Mouse (Mus musculus) left cerebral cortex, postnatal 14 days (tissue): ENCODE data around the gene Cplx3. TPM values are rescaled to one million over a fixed set of nuclear protein-coding genes. Genes with fewer than 3 reads are reported as not detected.

Experiments used
- DNase-seq, 2 experiments: peaks; one replicate each; pipeline ENCODE4 v3.0.0; 2021 to 2022; ENCODE audit warnings: low spot score in 2 of 2, mixed read lengths in 1 of 2
- intact Hi-C: fragments of 180-260 bp; cut with DNase I; formaldehyde crosslinking; loops from one replicate; pipeline ENCODE4 v1.15.1; 2025
- long read RNA-seq, 2 experiments: library from polyadenylated mRNA; stranded (forward); transcript quantifications; one replicate each; pipeline ENCODE4 v2.0.0; 2021
- total RNA-seq, 2 experiments: library from RNA; stranded (reverse); gene quantifications; 2 replicates each; pipeline ENCODE4 v1.2.3; 2021

The Cplx3 gene
- 10 to 100 TPM; 16.3 to 24.4 TPM for total RNA-seq
- long read RNA-seq, experiment 1, transcript Cplx3-201 (3 exons, 2,859 nt) = major isoform, 25 of 35 reads
- long read RNA-seq, experiment 1, partial matches to known transcripts = 0 of 35 reads
- long read RNA-seq, experiment 1, other reads (novel, unspliced or antisense) = 8 of 35 reads
- long read RNA-seq, experiment 2, transcript Cplx3-201 (3 exons, 2,859 nt) = major isoform, 12 of 16 reads
- long read RNA-seq, experiment 2, partial matches to known transcripts = 0 of 16 reads
- long read RNA-seq, experiment 2, other reads (novel, unspliced or antisense) = 4 of 16 reads

- DNase-seq = no peak
- intact Hi-C loops = no loop called here
Measured at GRCm38 (mm10) chr9:57606139-57606851, at the start of gene Cplx3. Gene Cplx3, minus strand, starts transcription at chr9:57606281.

DNA sequence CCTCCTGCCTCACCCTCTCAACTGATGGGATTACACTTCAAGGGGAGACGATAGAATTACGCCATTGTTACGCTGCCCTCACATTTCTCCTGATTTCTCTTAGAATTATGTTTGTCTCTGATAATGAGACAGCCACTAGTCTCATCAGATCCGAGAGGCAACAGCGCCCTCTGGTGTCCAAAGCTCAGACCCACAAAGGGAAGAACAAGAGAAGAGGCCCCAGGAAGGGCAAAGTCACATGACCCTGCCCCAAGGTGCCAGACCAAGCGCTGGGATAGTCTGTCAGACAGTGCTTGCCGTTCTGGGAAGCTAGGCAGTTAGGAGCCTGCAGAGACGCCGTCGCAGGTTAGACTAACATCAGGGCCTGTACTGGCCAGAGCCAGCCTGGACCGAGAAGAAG is 49.7 kb upstream of the Cplx3 start:
- intact Hi-C loops = loop anchor here (1.0 to 10.0 kb wide), 3 partner anchors 26 to 339 kb away; no protein-coding TSS in a partner anchor
- DNase-seq = peak; percentile 93 to 96

DNA sequence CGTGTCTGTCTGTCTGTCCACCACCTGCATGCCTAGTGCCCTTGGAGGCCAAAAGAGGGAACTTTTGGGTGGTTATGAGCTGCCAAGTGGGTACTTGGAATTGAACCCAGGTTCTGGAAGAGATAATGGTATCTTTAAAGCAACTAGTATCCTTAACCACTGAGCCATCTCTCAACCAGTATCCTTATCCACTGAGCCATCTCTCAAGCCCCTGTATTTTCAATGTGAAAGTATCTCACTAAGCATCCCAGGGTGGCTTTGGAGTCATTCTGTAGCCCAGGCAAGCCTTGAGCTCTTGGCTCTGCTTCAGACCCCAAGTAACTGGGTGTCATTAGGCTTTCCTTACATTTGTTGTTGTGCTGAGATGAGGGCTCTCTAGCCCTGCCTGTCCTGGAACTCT is 48.9 kb upstream of the Cplx3 start:
- intact Hi-C loops = loop anchor here (1.0 to 10.0 kb wide), 4 partner anchors 26 to 340 kb away; partner anchors contain the start of gene Cox5a
- no peak for DNase-seq

- DNase-seq = no peak
- intact Hi-C loops = loop anchor here (5.0 to 10.0 kb wide), 2 partner anchors 131 to 342 kb away; partner anchors contain the start of gene Cox5a
Measured at GRCm38 (mm10) chr9:57653283-57653682, 47.2 kb upstream of the Cplx3 start, which contains the start of gene Csk. Gene Csk, minus strand, starts transcription at chr9:57653631.

DNA sequence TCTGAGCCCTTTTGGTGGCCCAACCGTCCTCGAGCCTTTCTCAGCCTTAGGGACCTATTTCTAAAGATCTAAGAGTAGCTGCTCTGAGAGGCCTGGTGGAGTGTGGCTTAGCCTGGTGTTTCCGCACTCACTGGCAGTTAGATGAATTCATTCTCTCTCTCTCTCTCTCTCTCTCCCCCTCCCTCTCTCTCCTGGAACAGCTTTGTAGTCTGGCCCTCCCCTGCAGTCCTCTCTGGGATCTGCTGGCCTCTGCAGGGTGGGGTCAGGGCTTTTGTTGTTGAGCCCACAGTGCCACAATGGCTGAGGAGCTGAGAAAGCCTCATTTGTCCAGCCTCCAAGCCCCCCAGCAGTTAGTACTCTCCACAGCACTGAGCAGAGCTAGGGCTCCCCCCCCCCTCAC is 46.8 kb upstream of the Cplx3 start:
- intact Hi-C loops = loop anchor here (5.0 to 10.0 kb wide), 2 partner anchors 131 to 342 kb away; partner anchors contain the start of gene Cox5a
- no peak for DNase-seq

- no peak for DNase-seq
- intact Hi-C loops = loop anchor here (5.0 to 10.0 kb wide), 2 partner anchors 130 to 342 kb away; partner anchors contain the start of gene Cox5a
Measured at GRCm38 (mm10) chr9:57652351-57652750, 46.3 kb upstream of the Cplx3 start.

DNA sequence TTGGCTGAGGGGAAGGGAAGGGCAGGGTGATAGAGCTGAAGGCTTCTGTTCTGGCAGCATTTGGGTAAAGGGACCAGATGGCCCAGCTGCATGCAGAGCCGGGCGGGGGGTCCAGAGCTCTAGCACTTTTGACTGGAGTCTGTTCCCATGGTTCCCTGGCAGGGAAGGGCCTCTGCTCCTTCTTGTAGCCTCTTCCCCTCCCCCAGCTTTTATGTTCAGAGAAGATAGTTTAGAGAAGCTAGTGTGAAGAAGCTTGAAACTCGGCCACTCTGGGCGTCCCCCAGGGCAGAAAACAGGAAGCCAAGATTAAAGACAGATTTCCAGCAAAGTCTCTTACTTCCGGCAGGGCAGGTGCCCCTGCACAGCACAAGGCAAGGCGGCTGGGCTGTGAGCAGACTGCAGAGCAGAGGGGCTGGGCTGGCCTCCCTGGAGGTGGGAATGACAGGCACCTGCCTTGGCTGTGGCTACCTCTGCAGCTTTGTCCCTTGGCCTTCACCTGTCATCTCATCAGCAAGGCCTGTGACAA is 44.8 kb upstream of the Cplx3 start:
- DNase-seq = peak in 1 of 2 experiments; percentile 54
- intact Hi-C loops = loop anchor here (5.0 to 10.0 kb wide), 2 partner anchors 129 to 344 kb away; partner anchors contain the start of gene Cox5a

GRCm38 (mm10) chr9:57650130-57650785 is 44.2 kb upstream of the Cplx3 start:
- intact Hi-C loops = loop anchor here (5.0 to 10.0 kb wide), 2 partner anchors 128 to 345 kb away; partner anchors contain the start of gene Cox5a

DNA sequence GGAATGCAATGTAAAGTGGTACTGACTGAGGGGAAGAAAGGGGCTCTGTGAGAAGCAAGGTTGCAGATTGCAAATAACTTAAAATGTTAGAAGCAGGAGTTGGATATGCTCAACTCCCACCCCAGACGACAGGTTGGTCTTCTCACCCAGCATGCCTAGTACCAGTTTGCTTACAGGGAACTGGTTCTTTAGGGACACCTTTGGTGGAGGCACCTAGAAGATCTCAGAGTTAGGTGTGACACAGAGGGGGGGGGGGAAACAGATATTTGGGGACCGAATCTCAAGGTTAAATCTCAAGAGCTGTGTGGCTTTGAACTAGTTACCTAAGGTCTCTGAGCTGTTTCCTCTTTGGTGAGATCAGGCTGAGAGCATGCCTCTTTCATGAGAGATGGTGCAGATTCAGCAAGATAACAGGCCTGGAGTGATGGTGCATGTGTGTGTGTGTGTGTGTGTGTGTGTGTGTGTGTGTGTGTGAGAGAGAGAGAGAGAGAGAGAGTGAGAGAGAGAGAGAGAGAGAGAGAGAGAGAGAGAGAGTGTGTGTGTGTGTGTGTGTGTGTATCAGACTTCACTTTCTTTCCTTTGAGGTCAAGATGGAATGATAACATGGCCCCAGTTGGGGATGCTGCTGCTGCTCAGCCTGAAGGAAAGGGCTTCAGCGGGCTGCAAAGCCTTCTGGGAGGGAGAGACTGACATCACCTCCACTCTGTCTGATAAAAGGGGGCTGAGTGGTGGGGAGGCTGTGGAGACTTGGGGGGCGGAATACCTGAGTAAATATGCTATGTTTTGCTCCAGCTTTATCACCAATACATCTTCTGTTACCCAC is 41.4 kb upstream of the Cplx3 start:
- DNase-seq = no peak
- intact Hi-C loops = no loop called here

More at GRCm38 (mm10) chr9:57650130-57650785, 44.2 kb upstream of the Cplx3 start:
- no peak for DNase-seq

GRCm38 (mm10) chr9:57646551-57647103 is 40.5 kb upstream of the Cplx3 start:
- intact Hi-C loops = no loop called here
- DNase-seq = no peak

GRCm38 (mm10) chr9:57644944-57645893 is 39.1 kb upstream of the Cplx3 start:
- DNase-seq = peak; percentile 86 to 94
- intact Hi-C loops = no loop called here

GRCm38 (mm10) chr9:57644442-57644943 is 38.4 kb upstream of the Cplx3 start:
- no peak for DNase-seq
- intact Hi-C loops = no loop called here

- no peak for DNase-seq
- intact Hi-C loops = no loop called here
Measured at GRCm38 (mm10) chr9:57643856-57644180, 37.7 kb upstream of the Cplx3 start.

GRCm38 (mm10) chr9:57643169-57643855 is 37.2 kb upstream of the Cplx3 start:
- no peak for DNase-seq
- intact Hi-C loops = no loop called here

DNA sequence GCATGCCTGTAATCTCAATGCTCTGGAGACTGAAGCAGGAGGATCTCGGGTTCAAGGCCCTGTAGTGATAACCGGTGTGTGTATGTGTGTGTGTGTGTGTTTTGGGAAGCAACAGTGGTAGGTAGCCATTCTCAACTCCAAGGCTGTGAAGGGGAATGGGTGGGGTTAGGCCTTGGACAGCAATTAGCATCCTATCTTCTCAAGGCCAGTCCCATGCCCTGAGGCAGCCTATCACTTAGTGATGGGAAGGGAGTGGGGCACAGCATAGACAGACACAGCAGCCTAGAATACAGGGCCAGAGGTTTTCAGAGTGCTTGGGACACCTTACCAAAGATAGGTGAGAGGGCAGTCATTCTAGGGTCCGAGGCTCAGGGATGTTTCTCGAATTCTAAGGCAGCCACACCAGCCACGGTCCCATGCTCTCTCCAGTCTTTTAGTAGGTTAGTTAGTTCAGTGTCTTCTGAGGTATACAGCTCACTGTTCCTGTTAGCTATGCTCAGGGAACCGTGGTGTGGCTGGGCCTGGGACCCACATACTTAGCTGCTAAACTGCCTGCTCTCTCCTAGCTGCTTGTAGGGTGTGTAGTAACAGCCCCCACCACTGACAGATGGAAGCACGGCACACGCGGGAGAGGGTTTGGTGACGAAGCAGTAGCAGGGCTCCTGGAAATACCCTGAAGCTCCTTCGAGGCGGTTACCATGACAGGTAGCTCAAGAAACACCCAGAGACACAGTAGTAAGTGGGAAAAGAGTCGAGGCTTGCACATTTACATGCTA is 35.9 kb upstream of the Cplx3 start:
- DNase-seq = no peak
- intact Hi-C loops = no loop called here

DNA sequence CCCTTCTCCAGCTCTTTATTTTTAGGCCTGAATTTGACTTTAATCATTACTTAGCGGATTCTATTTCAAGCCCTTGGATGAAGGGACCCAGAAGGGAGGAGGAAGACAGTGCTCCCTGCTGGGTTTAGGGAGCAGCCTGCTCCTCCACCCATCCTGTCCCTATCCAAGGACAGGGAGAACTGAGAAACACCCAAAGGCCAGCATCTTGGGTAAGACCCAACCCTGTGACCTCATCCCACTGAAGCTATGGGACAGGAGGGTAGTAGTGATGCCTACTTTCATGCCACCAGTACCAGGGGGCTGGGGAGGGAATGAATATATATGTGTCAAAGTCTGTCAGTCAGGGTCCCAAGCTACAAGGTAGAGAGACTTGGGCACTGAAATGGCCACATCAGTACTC is 34.9 kb upstream of the Cplx3 start:
- no peak for DNase-seq
- intact Hi-C loops = no loop called here
